Mouse (Mus musculus) CH12.LX (cell line): ENCODE measurements around the gene Lrrk2. TPM values are rescaled to one million over a fixed set of nuclear protein-coding genes. Genes with fewer than 3 reads are reported as not detected.

Experiments used
- DNase-seq: peaks from one replicate; pipeline ENCODE4 v3.0.0-alpha.2; 2013; ENCODE audit errors: extremely low read depth
- H3K27ac ChIP-seq: 2 replicates; pipeline ENCODE4 v1.5.1; 2012; ENCODE audit warnings: low read depth, mild to moderate bottlenecking, control low read depth, moderate library complexity; ENCODE audit not compliant: insufficient read depth
- H3K27me3 ChIP-seq: replicated peaks from 2 replicates; pipeline ENCODE3; 2012; ENCODE audit warnings: inconsistent platforms
- H3K36me3 ChIP-seq, 2 experiments: replicated peaks in 1 of 2; 2 replicates each; pipeline versions ENCODE3 to v1.6.1; 2012; ENCODE audit warnings: inconsistent platforms in 1 of 2, low read length in 1 of 2, mild to moderate bottlenecking in 1 of 2, mixed read lengths in 1 of 2, moderate library complexity in 1 of 2; ENCODE audit not compliant: control insufficient read depth in 1 of 2, insufficient read depth in 1 of 2
- H3K4me1 ChIP-seq, 2 experiments: 2 replicates each; pipeline ENCODE4 v1.6.1; 2012; ENCODE audit warnings: inconsistent platforms in 1 of 2, moderate library complexity in 1 of 2; ENCODE audit not compliant: insufficient read depth in 2 of 2, control insufficient read depth in 1 of 2
- H3K4me2 ChIP-seq: 2 replicates; pipeline ENCODE4 v1.6.1; 2012; ENCODE audit warnings: low read depth, mild to moderate bottlenecking, control low read depth; ENCODE audit not compliant: poor library complexity, insufficient read depth, severe bottlenecking
- H3K4me3 ChIP-seq, 3 experiments: fragments of 150-350 bp in 1 of 3; sonication (generic) in 1 of 3; replicated peaks in 1 of 3; 2 replicates each; pipeline versions ENCODE3 to v1.5.1; 2011 to 2012; ENCODE audit warnings: low read depth in 2 of 3, low read length in 2 of 3, mild to moderate bottlenecking in 2 of 3, moderate library complexity in 2 of 3, control low read depth in 1 of 3, improper control_type of control experiment in 1 of 3, inconsistent platforms in 1 of 3, mixed read lengths in 1 of 3; ENCODE audit not compliant: poor library complexity in 1 of 3
- H3K79me2 ChIP-seq: replicated peaks from 2 replicates; pipeline ENCODE4 v1.6.1; 2012; ENCODE audit warnings: mild to moderate bottlenecking, moderate library complexity; ENCODE audit not compliant: control insufficient read depth, poor library complexity, insufficient read depth, severe bottlenecking; ENCODE audit errors: extremely low read depth
- H3K9ac ChIP-seq: 2 replicates; pipeline ENCODE4 v1.6.1; 2012; ENCODE audit warnings: low read depth, mild to moderate bottlenecking, control low read depth, moderate library complexity; ENCODE audit not compliant: insufficient read depth
- H3K9me3 ChIP-seq: replicated peaks from 2 replicates; pipeline ENCODE3; 2012; ENCODE audit warnings: low read length, inconsistent platforms, mixed read lengths
- BHLHE40 ChIP-seq: IDR thresholded peaks from 2 replicates; pipeline ENCODE4 v1.6.1; 2011; ENCODE audit warnings: mild to moderate bottlenecking, low read depth, low read length, improper control_type of control experiment
- CHD1 ChIP-seq: IDR thresholded peaks from 2 replicates; pipeline ENCODE4 v1.6.1; 2012; ENCODE audit warnings: low read depth, low read length, improper control_type of control experiment, inconsistent platforms
- EP300 ChIP-seq: IDR thresholded peaks from 2 replicates; pipeline ENCODE4 v1.6.1; 2011; ENCODE audit warnings: low read length, improper control_type of control experiment
- GABPA ChIP-seq: IDR thresholded peaks from 2 replicates; pipeline ENCODE4 v1.6.1; 2012; ENCODE audit warnings: low read depth, low read length, improper control_type of control experiment, inconsistent platforms; ENCODE audit not compliant: insufficient replicate concordance
- IRF4 ChIP-seq: IDR thresholded peaks from 2 replicates; pipeline ENCODE4 v1.6.1; 2014; ENCODE audit warnings: low read depth, mild to moderate bottlenecking, inconsistent platforms, low read length, improper control_type of control experiment
- JUN ChIP-seq: IDR thresholded peaks from 2 replicates; pipeline ENCODE4 v1.6.1; 2011; ENCODE audit warnings: low read depth, mild to moderate bottlenecking, low read length, improper control_type of control experiment, moderate library complexity; ENCODE audit not compliant: insufficient read depth
- JUND ChIP-seq: conservative IDR thresholded peaks from 2 replicates; pipeline ENCODE4 v1.6.1; 2011; ENCODE audit warnings: low read depth, low read length, improper control_type of control experiment
- MAZ ChIP-seq: IDR thresholded peaks from 2 replicates; pipeline ENCODE4 v1.6.1; 2012; ENCODE audit warnings: low read depth, mild to moderate bottlenecking, inconsistent platforms, low read length, improper control_type of control experiment, moderate library complexity
- MXI1 ChIP-seq: IDR thresholded peaks from 2 replicates; pipeline ENCODE4 v1.6.1; 2011; ENCODE audit warnings: mild to moderate bottlenecking, low read depth, low read length, improper control_type of control experiment
- MYC ChIP-seq: IDR thresholded peaks from 2 replicates; pipeline ENCODE4 v1.6.1; 2011; ENCODE audit warnings: low read depth, mild to moderate bottlenecking, improper control_type of control experiment, low read length
- PAX5 ChIP-seq: IDR thresholded peaks from 2 replicates; pipeline ENCODE4 v1.6.1; 2012; ENCODE audit warnings: low read length, inconsistent platforms, mixed read lengths
- SIN3A ChIP-seq: IDR thresholded peaks from 2 replicates; pipeline ENCODE4 v1.6.1; 2012; ENCODE audit warnings: low read length, improper control_type of control experiment, inconsistent platforms
- SMC3 ChIP-seq: IDR thresholded peaks from 2 replicates; pipeline ENCODE4 v1.6.1; 2011; ENCODE audit warnings: low read depth, low read length, improper control_type of control experiment
- TBP ChIP-seq: conservative IDR thresholded peaks from 2 replicates; pipeline ENCODE4 v1.6.1; 2011; ENCODE audit warnings: low read depth, low read length, improper control_type of control experiment
- TCF12 ChIP-seq: IDR thresholded peaks from 2 replicates; pipeline ENCODE4 v1.6.1; 2014; ENCODE audit warnings: low read depth, mild to moderate bottlenecking, inconsistent platforms, low read length, improper control_type of control experiment
- USF2 ChIP-seq: conservative IDR thresholded peaks from 2 replicates; pipeline ENCODE4 v1.6.1; 2011; ENCODE audit warnings: low read depth, low read length, improper control_type of control experiment
- ZKSCAN1 ChIP-seq: IDR thresholded peaks from 2 replicates; pipeline ENCODE4 v1.6.1; 2012; ENCODE audit warnings: low read depth, inconsistent platforms, low read length, improper control_type of control experiment, borderline replicate concordance
- dilution Hi-C: fragments of 300-500 bp; cut with MboI; formaldehyde crosslinking; loops from 2 replicates; pipeline ENCODE4 v1.14.3; 2020; ENCODE audit warnings: low sequenced_read_pairs; ENCODE audit not compliant: extremely low pct_unique_long_range_greater_than_20kb, extremely low pct_ligation_motif_present
- in situ Hi-C: fragments of 300-500 bp; cut with MboI; formaldehyde crosslinking; loops from 3 replicates; pipeline ENCODE4 v1.14.3; 2019; ENCODE audit warnings: low sequenced_read_pairs, low pct_ligation_motif_present, low pct_unique_long_range_greater_than_20kb, mixed read lengths
- polyA plus RNA-seq: library from polyadenylated mRNA; unstranded; fragments of >175 nt; gene quantifications from 2 replicates; pipeline ENCODE4 v1.2.1, GENCODE M21; 2012; ENCODE audit warnings: low read depth; ENCODE audit not compliant: insufficient read length
- total RNA-seq, 2 experiments: library from RNA; depleted of rRNA; stranded (reverse); fragments of 300-350 nt in 1 of 2; fragments of >200 nt in 1 of 2; gene quantifications; 2 replicates each; pipeline ENCODE4 v1.2.3; 2012 to 2014

The Lrrk2 gene
- total and polyA plus RNA-seq, 3 experiments, result not detected

- H3K4me2 ChIP-seq, result no peak overlapping the region
- dilution Hi-C loops, result no loop called here
- H3K4me1 ChIP-seq, result no peaks in the 10 kb centered on the region
- in situ Hi-C loops, result no loop called here
- H3K36me3 ChIP-seq, result no peaks in the 10 kb centered on the region
- no peak overlapping the region for H3K9ac ChIP-seq
- no peak for DNase-seq
- no peak overlapping the region for H3K27ac ChIP-seq
- no peak overlapping the region for H3K4me3 ChIP-seq
- TF ChIP-seq SIN3A (no peak), TCF12 (no peak), USF2 (no peak), MYC (no peak), CHD1 (no peak), PAX5 (no peak), JUND (no peak), SMC3 (no peak), JUN (no peak), EP300 (no peak), ZKSCAN1 (no peak), TBP (no peak), GABPA (no peak)
- no peaks in the 10 kb centered on the region for H3K27me3 ChIP-seq
- peaks cover 61% of the 10 kb centered on the region for H3K9me3 ChIP-seq
- no peaks in the 10 kb centered on the region for H3K79me2 ChIP-seq
These were observed 79.1 kb downstream of the Lrrk2 start for GRCm38 (mm10) chr15:91752111-91752510.

GRCm38 (mm10) chr15:91753378-91754080 lies 80.6 kb downstream of the Lrrk2 start:
- Histone ChIP-seq H3K79me2 (no peaks in the 10 kb centered on the region), H3K27me3 (no peaks in the 10 kb centered on the region), H3K36me3 (no peaks in the 10 kb centered on the region)
- in situ Hi-C loops, result no loop called here
- DNase-seq, result no peak
- TF ChIP-seq CHD1, result no peak
- TF ChIP-seq BHLHE40, result no peak
- no peak for TF ChIP-seq ZKSCAN1
- no peak for TF ChIP-seq IRF4
- no peak for TF ChIP-seq JUND
- no peak for TF ChIP-seq MXI1
- TF ChIP-seq MAZ, result no peak
- TF ChIP-seq, all 38 proteins: peak for 0
- Histone ChIP-seq H3K4me1 (no peaks in the 10 kb centered on the region), H3K4me3 (no peak overlapping the region), H3K27ac (no peak overlapping the region), H3K9me3 (peaks cover 53% of the 10 kb centered on the region), H3K4me2 (no peak overlapping the region), H3K9ac (no peak overlapping the region)
- dilution Hi-C loops, result no loop called here
